9 mouse cellular contexts compared by ENCODE assay signal in genomic region chr13:84345791-84346511, GRCm38 (mm10).
DNase-seq lines count a peak whose midpoint lies in the region; ATAC-seq and TF ChIP-seq lines count a peak whose summit lies in the region.
"Had no signal": no experiment of that assay in that cellular context is flagged by ENCODE, and none has a peak within 500 bp of the region (broad histone marks: within the 10 kb centered on the region; RNA-seq: fewer than 3 reads in every experiment).

No protein-coding gene starts in this region.

- under 1% methylated on average over 30 of the region's 30 CpGs for WGBS in kidney, embryonic 15.5 days
- 7% methylated on average over 30 of the region's 30 CpGs for WGBS in cerebellum, adult 2 months
- WGBS in forebrain, postnatal 0 days: 3% methylated on average over 30 of the region's 30 CpGs
- under 1% methylated on average over 30 of the region's 30 CpGs for WGBS in midbrain, embryonic 12.5 days

- TF ChIP-seq CTCF in cerebellum, adult 2 months (IDR thresholded peaks at IDR 0.05; ENCODE audit: borderline replicate concordance, insufficient read depth, low read depth, low read length): no peak
- TF ChIP-seq CTCF in forebrain, postnatal 0 days (IDR thresholded peaks at IDR 0.05; ENCODE audit: low read depth): no peak

- no peak for TF ChIP-seq POLR2A in cerebellum, adult 2 months (IDR thresholded peaks at IDR 0.05; ENCODE audit: borderline replicate concordance, insufficient read depth, low read length)

- ATAC-seq in kidney, embryonic 15.5 days (replicated peaks; ENCODE audit: low FRiP score): no peak
- ATAC-seq in forebrain, postnatal 0 days: no peak
- no peak for ATAC-seq in midbrain, embryonic 12.5 days (ENCODE audit: low FRiP score, low read depth)

- no peak for DNase-seq in kidney, postnatal 25 days
- DNase-seq in cerebellum, adult 2 months: peak; percentile 44 to 65
- peak; percentile 86 for DNase-seq in forebrain, postnatal 0 days
- DNase-seq in urinary bladder, postnatal 10 days (ENCODE audit: low spot score): no peak
- no peak for DNase-seq in adrenal gland, adult 8-10 months
- DNase-seq in urinary bladder, postnatal 14 days (ENCODE audit: low spot score): no peak

- H3K9ac ChIP-seq in kidney, embryonic 15.5 days: no peak overlapping the region
- H3K9ac ChIP-seq in forebrain, postnatal 0 days: peak overlapping the region; percentile 95
- H3K9ac ChIP-seq in midbrain, embryonic 12.5 days (replicated peaks): peak overlapping the region; percentile 64
- H3K9ac ChIP-seq: heart, embryonic 15.5 days had no signal

- peaks cover 73% of the 10 kb centered on the region for H3K27me3 ChIP-seq in kidney, embryonic 15.5 days
- no peaks in the 10 kb centered on the region for H3K27me3 ChIP-seq in cerebellum, adult 2 months (ENCODE audit: control insufficient read depth, insufficient read depth, low read length)
- no peaks in the 10 kb centered on the region for H3K27me3 ChIP-seq in forebrain, postnatal 0 days (ENCODE audit: insufficient read depth, low read length)
- H3K27me3 ChIP-seq in midbrain, embryonic 12.5 days: peaks cover 11% of the 10 kb centered on the region; the same call in 1 of the 2 replicates

- no peaks in the 10 kb centered on the region for H3K36me3 ChIP-seq in kidney, embryonic 15.5 days
- no peaks in the 10 kb centered on the region for H3K36me3 ChIP-seq in forebrain, postnatal 0 days (ENCODE audit: insufficient read depth)
- H3K36me3 ChIP-seq in midbrain, embryonic 12.5 days: no peaks in the 10 kb centered on the region
- H3K36me3 ChIP-seq: heart, embryonic 15.5 days had no signal

- H3K4me2 ChIP-seq in kidney, embryonic 15.5 days: peak overlapping the region; percentile 9; the same call in 1 of the 2 replicates
- H3K4me2 ChIP-seq in forebrain, postnatal 0 days (ENCODE audit: low read depth): peak overlapping the region; percentile 70
- peak overlapping the region; percentile 79 for H3K4me2 ChIP-seq in midbrain, embryonic 12.5 days (replicated peaks)
- H3K4me2 ChIP-seq: heart, embryonic 15.5 days had no signal

- no peak overlapping the region for H3K27ac ChIP-seq in kidney, embryonic 15.5 days
- H3K27ac ChIP-seq in cerebellum, adult 2 months (ENCODE audit: insufficient read depth, low read length): peak overlapping the region; percentile 84
- H3K27ac ChIP-seq in forebrain, postnatal 0 days (ENCODE audit: low read depth, low read length): peak overlapping the region; percentile 99
- H3K27ac ChIP-seq in midbrain, embryonic 12.5 days (replicated peaks): peak overlapping the region; percentile 97
- H3K27ac ChIP-seq: heart, embryonic 15.5 days had no signal

- peaks cover 28% of the 10 kb centered on the region for H3K4me1 ChIP-seq in kidney, embryonic 15.5 days
- peaks cover 14% of the 10 kb centered on the region; the same call in 1 of the 2 replicates for H3K4me1 ChIP-seq in cerebellum, adult 2 months (ENCODE audit: control insufficient read depth, insufficient read depth, low read length)
- peaks cover 17% of the 10 kb centered on the region for H3K4me1 ChIP-seq in forebrain, postnatal 0 days (ENCODE audit: insufficient read depth)
- peaks cover 59% of the 10 kb centered on the region for H3K4me1 ChIP-seq in midbrain, embryonic 12.5 days

- peak overlapping the region; percentile 6; the same call in 1 of the 2 replicates for H3K4me3 ChIP-seq in kidney, embryonic 15.5 days (replicated peaks)
- peak overlapping the region; percentile 39 for H3K4me3 ChIP-seq in cerebellum, adult 2 months (replicated peaks; ENCODE audit: insufficient read depth, low read depth, low read length)
- peak overlapping the region; percentile 22 for H3K4me3 ChIP-seq in forebrain, postnatal 0 days (ENCODE audit: low read depth, low read length)
- peak overlapping the region; percentile 33 for H3K4me3 ChIP-seq in midbrain, embryonic 12.5 days
- H3K4me3 ChIP-seq: heart, embryonic 15.5 days had no signal

- no peaks in the 10 kb centered on the region for H3K9me3 ChIP-seq in kidney, embryonic 15.5 days (replicated peaks)
- H3K9me3 ChIP-seq in forebrain, postnatal 0 days (ENCODE audit: low read length): no peaks in the 10 kb centered on the region
- H3K9me3 ChIP-seq in midbrain, embryonic 12.5 days: no peaks in the 10 kb centered on the region
- H3K9me3 ChIP-seq: heart, embryonic 15.5 days had no signal

Comparison
In these comparisons a context has a peak if more than half of its experiments do, and no peak if none do; other contexts are left out.
1. H3K4me2 ChIP-seq: peak in every context shown above with its lines; median percentile 79 in midbrain, embryonic 12.5 days; 70 in forebrain, postnatal 0 days; 9 in kidney, embryonic 15.5 days.
2. DNase-seq: peak in cerebellum, adult 2 months (2 of 2) and forebrain, postnatal 0 days (single experiment); none in kidney, postnatal 25 days (0 of 2), urinary bladder, postnatal 10 days (single experiment), adrenal gland, adult 8-10 months (single experiment) and urinary bladder, postnatal 14 days (single experiment).
3. Peak in every context shown above with its lines, with median percentiles within 50 percentile points of each other: H3K4me3 ChIP-seq.